Mouse (Mus musculus) lung, embryonic 16.5 days (tissue): ENCODE data around the gene Lrrc37a. TPM values are rescaled to one million over a fixed set of nuclear protein-coding genes. Genes with fewer than 3 reads are reported as not detected.
"Not testable (repeated sequence)": the region's sequence is repeated elsewhere in the genome, so short reads cannot be mapped to it uniquely, and the experiment has no call there.

Source experiments
- ATAC-seq: fragments of 200-750 bp; cut with Nextera tagmentation; 2 replicates; pipeline ENCODE4 v1.8.0; 2017; ENCODE audit warnings: low read depth, mild to moderate bottlenecking, moderate library complexity
- H3K27ac ChIP-seq: fragments of 300-500 bp; sonication (generic); 2 replicates; pipeline ENCODE4 v1.5.1; 2014; ENCODE audit warnings: mild to moderate bottlenecking, control low read depth, low read length
- H3K27me3 ChIP-seq: fragments of 300-500 bp; sonication (generic); 2 replicates; pipeline ENCODE4 v1.6.1; 2014; ENCODE audit warnings: low read depth, low read length, mixed read lengths; ENCODE audit not compliant: control insufficient read depth, insufficient read depth
- H3K36me3 ChIP-seq: fragments of 300-500 bp; sonication (generic); 2 replicates; pipeline ENCODE4 v1.6.1; 2014; ENCODE audit warnings: low read length; ENCODE audit not compliant: control insufficient read depth, insufficient read depth
- H3K4me1 ChIP-seq: fragments of 300-500 bp; sonication (generic); replicated peaks from 2 replicates; pipeline ENCODE4 v1.6.1; 2014; ENCODE audit warnings: low read length, mixed read lengths; ENCODE audit not compliant: control insufficient read depth, insufficient read depth
- H3K4me2 ChIP-seq: fragments of 300-500 bp; sonication (generic); 2 replicates; pipeline ENCODE4 v1.6.1; 2014; ENCODE audit warnings: low read depth, low read length, control low read depth
- H3K4me3 ChIP-seq: fragments of 300-500 bp; sonication (generic); 2 replicates; pipeline ENCODE4 v1.5.1; 2014; ENCODE audit warnings: mild to moderate bottlenecking, low read length, control low read depth
- H3K9ac ChIP-seq: fragments of 300-500 bp; sonication (generic); 2 replicates; pipeline ENCODE4 v1.6.1; 2014; ENCODE audit warnings: low read length, control low read depth
- H3K9me3 ChIP-seq: fragments of 300-500 bp; sonication (generic); 2 replicates; pipeline ENCODE4 v1.6.1; 2016; ENCODE audit warnings: low read length; ENCODE audit not compliant: control insufficient read depth
- WGBS: fragments of 180-500 bp; shearing (Covaris S2); extraction: QIAGEN DNeasy Blood & Tissue Kit; methylation state at CpG from one replicate; pipeline ENCODE4 v1.1.7; 2014; 5-methylcytosine and 5-hydroxymethylcytosine counted together
- polyA plus RNA-seq: library from polyadenylated mRNA; unstranded; fragments of >200 nt; fragmentation: Nextera tagmentation; extraction: Ambion mirVana; gene quantifications from 2 replicates; pipeline ENCODE4 v1.2.1, GENCODE M21; 2015

The Lrrc37a gene
- not detected in 2 replicates for polyA plus RNA-seq

GRCm38 (mm10) chr11:103504497-103504896 is at the start of gene Lrrc37a:
Gene Lrrc37a (minus strand): TSS chr11:103504597.
- H3K27me3 ChIP-seq: no peaks in the 10 kb centered on the region
- no peak within 1 kb of the TSS for H3K9ac ChIP-seq
- H3K9me3 ChIP-seq: no peaks in the 10 kb centered on the region
- H3K27ac ChIP-seq: no peak within 1 kb of the TSS
- 86% methylated on average over 12 of the region's 12 CpGs for WGBS
- H3K4me2 ChIP-seq: no peak within 1 kb of the TSS
- H3K36me3 ChIP-seq: no peaks in the 10 kb centered on the region
- H3K4me1 ChIP-seq: no peaks in the 10 kb centered on the region
- no peak for ATAC-seq
- no peak within 1 kb of the TSS for H3K4me3 ChIP-seq

GRCm38 (mm10) chr11:103534973-103535372 is 30.6 kb upstream of the Lrrc37a start:
- ATAC-seq: not testable (repeated sequence)
- 11% methylated on average over 1 of the region's 1 CpGs for WGBS

GRCm38 (mm10) chr11:103512111-103512510 is 7.7 kb upstream of the Lrrc37a start:
- H3K9me3 ChIP-seq: no peaks in the 10 kb centered on the region
- ATAC-seq: no peak

More at GRCm38 (mm10) chr11:103534973-103535372, 30.6 kb upstream of the Lrrc37a start:
- H3K9ac ChIP-seq, H3K36me3 ChIP-seq, H3K27me3 ChIP-seq, H3K27ac ChIP-seq, H3K4me2 ChIP-seq, H3K9me3 ChIP-seq, H3K4me1 ChIP-seq, H3K4me3 ChIP-seq: not testable (repeated sequence)

GRCm38 (mm10) chr11:103464443-103464842 is 40.0 kb downstream of the Lrrc37a start:
- H3K4me3 ChIP-seq: no peak overlapping the region
- no peak for ATAC-seq
- H3K4me2 ChIP-seq: no peak overlapping the region
- 68% methylated on average over 7 of the region's 7 CpGs for WGBS
- H3K9me3 ChIP-seq: no peaks in the 10 kb centered on the region
- H3K27ac ChIP-seq: no peak overlapping the region
- no peaks in the 10 kb centered on the region for H3K27me3 ChIP-seq
- no peak overlapping the region for H3K9ac ChIP-seq
- H3K36me3 ChIP-seq: no peaks in the 10 kb centered on the region
- H3K4me1 ChIP-seq: no peaks in the 10 kb centered on the region

More at GRCm38 (mm10) chr11:103512111-103512510, 7.7 kb upstream of the Lrrc37a start:
- no peak overlapping the region for H3K27ac ChIP-seq
- no peak overlapping the region for H3K4me3 ChIP-seq
- no peaks in the 10 kb centered on the region for H3K27me3 ChIP-seq
- no peaks in the 10 kb centered on the region for H3K4me1 ChIP-seq
- WGBS: 62% methylated on average over 2 of the region's 2 CpGs
- no peak overlapping the region for H3K9ac ChIP-seq
- H3K4me2 ChIP-seq: no peak overlapping the region
- H3K36me3 ChIP-seq: no peaks in the 10 kb centered on the region

GRCm38 (mm10) chr11:103451105-103451504 is 53.3 kb downstream of the Lrrc37a start:
- 85% methylated on average over 1 of the region's 1 CpGs for WGBS
- H3K36me3 ChIP-seq, H3K9me3 ChIP-seq, H3K4me3 ChIP-seq, H3K4me2 ChIP-seq, ATAC-seq, H3K27me3 ChIP-seq, H3K4me1 ChIP-seq, H3K9ac ChIP-seq, H3K27ac ChIP-seq: not testable (repeated sequence)

GRCm38 (mm10) chr11:103449721-103450120 is 54.7 kb downstream of the Lrrc37a start:
- H3K27me3 ChIP-seq, ATAC-seq, H3K9ac ChIP-seq, H3K4me3 ChIP-seq, H3K27ac ChIP-seq, H3K4me1 ChIP-seq, H3K9me3 ChIP-seq, H3K4me2 ChIP-seq, H3K36me3 ChIP-seq: not testable (repeated sequence)
- WGBS: 86% methylated on average over 14 of the region's 14 CpGs

GRCm38 (mm10) chr11:103443678-103444077 is 60.7 kb downstream of the Lrrc37a start:
- Histone ChIP-seq H3K27me3 (no peaks in the 10 kb centered on the region), H3K27ac (no peak overlapping the region), H3K4me3 (no peak overlapping the region), H3K4me2 (no peak overlapping the region), H3K9me3 (no peaks in the 10 kb centered on the region), H3K4me1 (no peaks in the 10 kb centered on the region), H3K9ac (no peak overlapping the region), H3K36me3 (no peaks in the 10 kb centered on the region)
- 89% methylated on average over 3 of the region's 3 CpGs for WGBS
- no peak for ATAC-seq

- Histone ChIP-seq H3K9ac (no peak overlapping the region), H3K9me3 (no peaks in the 10 kb centered on the region), H3K4me1 (no peaks in the 10 kb centered on the region), H3K4me3 (no peak overlapping the region), H3K4me2 (no peak overlapping the region), H3K27ac (no peak overlapping the region), H3K27me3 (no peaks in the 10 kb centered on the region), H3K36me3 (no peaks in the 10 kb centered on the region)
- 68% methylated on average over 5 of the region's 5 CpGs for WGBS
- ATAC-seq: no peak
These were observed 68.1 kb downstream of the Lrrc37a start for GRCm38 (mm10) chr11:103436282-103436681.

- Histone ChIP-seq H3K9ac (no peak overlapping the region), H3K4me1 (no peaks in the 10 kb centered on the region), H3K27ac (no peak overlapping the region), H3K36me3 (no peaks in the 10 kb centered on the region), H3K4me3 (no peak overlapping the region), H3K4me2 (no peak overlapping the region), H3K27me3 (no peaks in the 10 kb centered on the region), H3K9me3 (no peaks in the 10 kb centered on the region)
- 18% methylated on average over 5 of the region's 5 CpGs for WGBS
- ATAC-seq: no peak
These were observed 79.4 kb downstream of the Lrrc37a start for GRCm38 (mm10) chr11:103425031-103425430.

- ATAC-seq: no peak
- Histone ChIP-seq H3K9me3 (no peaks in the 10 kb centered on the region), H3K4me3 (no peak overlapping the region), H3K27me3 (no peaks in the 10 kb centered on the region), H3K4me2 (no peak overlapping the region), H3K4me1 (no peaks in the 10 kb centered on the region), H3K27ac (no peak overlapping the region), H3K9ac (no peak overlapping the region), H3K36me3 (no peaks in the 10 kb centered on the region)
- WGBS: 78% methylated on average over 13 of the region's 13 CpGs
These were observed 84.7 kb downstream of the Lrrc37a start for GRCm38 (mm10) chr11:103419667-103420066.
